Mouse (Mus musculus): ENCODE results near the gene Ube2c.
A peak's percentile ranks its signal among the peaks of the same experiment; 100 is the strongest.

Gene Ube2c

GRCm38 (mm10) chr2:164761971-164762370 is 7.7 kb upstream of the Ube2c start:
- no peak for DNase-seq (ENCODE audit: low spot score in 2 of 2)

DNA sequence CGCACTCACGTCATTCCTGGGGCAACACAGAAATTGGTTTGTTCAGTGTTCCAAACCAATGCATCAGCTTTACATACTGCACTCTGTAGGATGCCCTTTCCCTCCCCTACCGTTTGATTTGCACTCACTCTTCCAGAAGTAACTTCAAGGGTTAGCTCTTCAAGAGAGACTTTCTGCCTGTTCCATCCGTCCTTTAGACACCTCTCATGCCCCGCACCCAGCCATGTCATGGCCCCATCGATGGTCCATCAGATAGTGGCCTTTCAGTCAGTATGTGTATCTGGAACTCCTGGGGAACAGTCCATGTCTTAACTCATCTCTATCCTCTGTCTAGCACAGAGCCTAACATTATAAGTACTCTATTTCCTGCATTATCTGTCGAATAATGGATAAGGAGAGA is 7.1 kb upstream of the Ube2c start:
- no peak for DNase-seq (ENCODE audit: low spot score in 2 of 2)

DNA sequence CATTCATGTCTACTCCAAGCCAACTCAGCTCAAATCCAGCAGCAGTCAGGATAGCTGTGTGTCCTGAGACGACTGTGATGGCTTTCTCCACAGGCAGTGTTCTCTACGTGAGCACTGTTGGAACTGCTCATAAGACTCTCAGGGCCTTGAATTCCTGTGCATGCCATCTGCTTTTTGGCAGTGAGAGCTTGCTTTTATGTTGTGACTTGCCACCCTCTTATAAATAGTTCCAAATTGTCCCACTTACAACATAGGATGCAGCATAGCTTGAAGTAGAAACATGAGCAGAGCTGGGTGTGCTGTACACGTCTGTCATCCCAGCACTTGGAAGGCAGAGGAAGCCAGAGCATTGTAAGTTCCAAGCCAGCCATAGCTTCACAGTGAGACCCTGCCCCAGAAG is 3.9 kb upstream of the Ube2c start:
- no peak for DNase-seq (ENCODE audit: low spot score in 2 of 2)

GRCm38 (mm10) chr2:164767812-164768540 is 1.7 kb upstream of the Ube2c start:
- no peak for DNase-seq (ENCODE audit: low spot score in 2 of 2)

DNA sequence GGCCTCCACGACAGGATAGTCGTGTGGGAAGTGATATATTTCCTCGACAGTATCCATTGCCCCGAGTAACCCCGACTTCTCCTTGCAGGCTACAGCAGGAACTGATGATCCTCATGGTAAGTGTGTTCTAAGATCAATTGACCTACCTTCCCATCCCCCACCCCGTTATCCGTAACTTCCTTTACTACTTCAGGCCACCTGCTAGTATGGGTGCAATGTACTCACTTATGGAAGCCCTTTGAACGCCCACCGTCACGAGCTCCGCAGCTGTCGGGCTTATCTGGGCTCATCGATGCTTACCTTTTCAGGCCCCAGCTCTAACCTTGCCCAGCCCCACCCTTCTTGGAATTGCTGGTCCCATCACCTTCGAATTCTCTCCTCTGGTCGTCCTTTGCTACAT is 581 bp downstream of the Ube2c start:
- DNase-seq (ENCODE audit: low spot score in 2 of 2) = no peak

DNA sequence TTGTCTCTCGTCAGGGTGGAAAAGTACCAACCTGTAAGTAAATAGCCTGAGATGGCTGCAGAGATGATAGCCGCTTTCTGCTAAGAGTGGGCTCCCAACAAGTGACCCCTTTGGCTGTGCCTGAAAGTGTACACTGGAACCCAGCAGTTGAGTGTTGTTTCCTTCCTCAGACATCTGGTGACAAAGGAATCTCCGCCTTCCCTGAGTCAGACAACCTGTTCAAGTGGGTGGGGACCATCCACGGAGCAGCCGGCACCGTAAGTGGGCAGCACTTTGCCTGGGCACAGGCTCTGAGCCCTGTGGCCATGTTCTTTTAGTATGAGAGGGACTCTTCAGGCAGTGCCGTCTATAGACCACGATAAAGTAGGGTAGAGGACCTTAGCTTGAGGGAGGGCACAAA is 1.4 kb downstream of the Ube2c start:
- DNase-seq (ENCODE audit: low spot score in 2 of 2) = no peak

GRCm38 (mm10) chr2:164773229-164773988 is 3.7 kb downstream of the Ube2c start:
- no peak for DNase-seq (ENCODE audit: low spot score in 2 of 2)

GRCm38 (mm10) chr2:164773989-164774364 is 4.3 kb downstream of the Ube2c start:
- DNase-seq (ENCODE audit: low spot score in 2 of 2) = no peak

GRCm38 (mm10) chr2:164776130-164776529 is 6.4 kb downstream of the Ube2c start:
- DNase-seq (ENCODE audit: low spot score in 2 of 2) = no peak

DNA sequence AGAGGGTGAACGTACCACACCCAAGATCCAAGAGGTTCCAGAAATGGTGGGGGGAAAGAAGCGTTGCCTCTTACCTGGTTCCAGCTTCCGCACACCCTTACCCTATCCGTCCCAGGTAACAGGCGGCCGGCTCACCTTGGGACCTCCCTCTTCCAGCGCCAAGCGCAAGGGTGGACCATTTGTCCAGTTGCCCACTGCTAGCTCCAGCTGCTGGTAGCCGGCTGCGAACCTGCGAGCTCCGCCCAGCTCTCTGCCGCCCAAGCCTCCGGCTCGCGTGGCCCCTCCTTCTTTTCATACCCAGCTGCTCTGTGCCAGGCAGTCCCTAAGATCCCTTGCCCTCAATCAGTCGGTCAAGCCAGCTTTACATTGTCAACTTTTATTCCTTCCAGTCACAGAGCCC is 7.1 kb downstream of the Ube2c start:
- DNase-seq (ENCODE audit: low spot score in 2 of 2) = no peak

- DNase-seq (ENCODE audit: low spot score in 2 of 2) = no peak
These were observed 7.7 kb downstream of the Ube2c start for GRCm38 (mm10) chr2:164777246-164778014.

- no peak for DNase-seq (ENCODE audit: low spot score in 2 of 2)
These were observed 8.3 kb downstream of the Ube2c start for GRCm38 (mm10) chr2:164778015-164778287.

DNA sequence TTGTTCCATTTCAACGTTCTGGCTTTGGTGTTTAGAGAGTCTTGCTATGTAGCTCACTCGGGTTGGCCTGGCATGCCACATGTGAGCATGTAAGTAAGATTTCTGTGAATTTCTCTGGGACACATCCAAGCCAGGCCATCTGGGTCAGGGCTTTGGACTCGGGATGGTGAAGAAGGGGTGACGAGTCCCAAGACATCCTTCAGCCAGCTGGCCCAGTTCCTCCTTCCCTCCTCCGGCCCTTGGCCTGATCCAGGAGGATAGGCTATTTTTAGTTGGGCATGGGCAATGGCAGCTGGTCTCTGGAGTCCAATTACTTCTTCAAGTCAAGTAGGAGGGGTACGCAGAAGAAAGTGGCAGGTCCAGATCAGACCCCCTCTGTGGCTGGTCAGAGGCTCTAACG is 9.1 kb downstream of the Ube2c start:
- DNase-seq (ENCODE audit: low spot score in 2 of 2) = no peak

- no peak for DNase-seq (ENCODE audit: low spot score in 2 of 2)
These were observed 9.9 kb downstream of the Ube2c start, which contains the start of gene Tnnc2 for GRCm38 (mm10) chr2:164779481-164780086. TSS of gene Tnnc2 (minus strand) at chr2:164779967.

DNA sequence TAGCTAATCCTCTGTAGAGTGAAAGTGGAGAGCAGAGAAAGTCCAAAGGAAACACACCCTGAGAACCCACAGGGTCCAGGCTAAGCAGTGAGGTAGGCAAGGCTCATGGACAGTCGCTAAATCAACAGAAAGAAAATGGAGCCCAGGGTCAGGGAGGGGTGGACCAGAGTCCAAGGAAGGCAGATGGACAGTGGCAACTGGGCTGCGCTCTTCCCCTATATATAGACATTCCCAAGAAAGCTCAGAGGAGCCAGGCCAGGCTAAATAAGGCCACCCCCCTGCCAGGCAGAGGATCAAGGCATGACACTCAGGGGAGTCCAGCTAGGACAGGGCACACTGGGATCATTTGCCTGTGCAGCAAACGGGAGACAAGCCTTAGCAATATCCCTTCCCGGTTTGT is 12.2 kb downstream of the Ube2c start:
- DNase-seq (ENCODE audit: low spot score in 2 of 2) = no peak

- no peak for DNase-seq (ENCODE audit: low spot score in 2 of 2)
These were observed 14.4 kb downstream of the Ube2c start for GRCm38 (mm10) chr2:164783926-164784581.

GRCm38 (mm10) chr2:164784869-164785420 is 15.2 kb downstream of the Ube2c start:
- DNase-seq (ENCODE audit: low spot score in 2 of 2) = no peak

DNA sequence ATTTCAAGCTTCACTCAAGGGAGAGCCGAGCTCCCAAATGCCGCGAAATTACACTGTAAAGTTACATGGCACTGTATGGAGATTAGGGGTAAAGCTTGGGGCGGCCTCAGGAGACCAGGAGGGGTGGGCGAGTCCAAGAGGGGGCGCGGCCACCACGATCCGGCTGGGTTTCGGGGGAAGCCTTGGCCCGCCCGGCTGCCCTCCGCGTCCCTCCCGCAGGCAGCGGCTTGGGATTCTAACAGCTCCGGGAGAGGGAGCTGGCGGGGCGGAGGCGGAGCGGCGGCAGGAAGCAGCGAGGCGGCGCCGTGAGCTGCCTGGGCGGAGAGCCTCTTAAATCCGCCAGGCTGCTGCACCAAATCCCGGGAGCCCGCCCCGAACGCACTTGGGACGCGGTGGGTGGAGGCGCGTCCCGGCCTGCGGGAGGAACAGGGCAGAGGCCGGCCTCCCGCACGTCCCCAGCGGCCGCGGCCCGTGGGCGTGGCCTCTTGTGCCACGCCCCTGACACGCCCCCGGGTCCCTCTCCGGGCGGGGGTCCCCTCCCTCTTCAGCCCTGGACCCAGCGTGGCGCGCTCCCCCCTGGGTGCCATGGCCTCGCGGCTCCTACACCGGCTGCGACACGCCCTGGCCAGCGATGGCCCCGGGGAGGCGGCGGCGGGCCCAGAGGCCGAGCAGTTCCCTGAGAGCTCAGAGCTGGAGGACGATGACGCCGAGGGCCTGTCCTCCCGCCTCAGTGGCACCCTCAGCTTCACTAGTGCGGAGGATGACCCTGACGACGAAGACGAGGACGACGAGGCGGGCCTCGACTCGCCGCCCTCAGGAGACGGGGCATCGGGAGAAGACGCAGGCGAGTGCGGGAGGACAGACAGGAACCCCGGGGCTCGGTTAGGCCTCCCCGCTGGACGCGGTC is 16.0 kb downstream of the Ube2c start, which contains the start of gene Snx21:
Gene Snx21, plus strand, starts transcription at position 343 of the 907 bp plus-strand sequence.
- peak; percentile 63 to 73 for DNase-seq (ENCODE audit: low spot score in 2 of 2)

DNA sequence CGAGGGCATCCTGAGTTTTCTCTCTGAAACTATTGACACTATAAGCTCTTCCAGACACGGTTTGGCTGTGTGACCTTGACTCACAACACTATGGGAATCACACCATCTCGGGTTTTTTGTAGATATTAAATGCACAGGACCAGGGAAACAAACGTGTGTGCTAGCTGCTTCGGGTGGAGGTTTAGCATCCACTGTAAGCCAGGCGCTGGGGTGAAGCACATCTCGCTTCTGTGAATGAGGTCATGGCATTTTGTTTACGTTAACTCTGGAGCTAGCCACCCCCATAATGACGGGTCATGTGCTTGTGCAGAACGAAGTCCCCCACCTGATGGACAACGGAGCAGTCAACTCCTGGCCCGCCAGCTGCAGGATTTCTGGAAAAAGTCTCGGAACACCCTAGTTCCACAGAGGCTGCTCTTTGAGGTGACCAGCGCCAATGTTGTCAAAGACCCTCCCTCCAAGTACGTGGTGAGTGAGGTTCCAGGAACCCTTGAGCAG is 16.7 kb downstream of the Ube2c start:
- peak in 1 of 2 experiments; percentile 31 for DNase-seq (ENCODE audit: low spot score in 2 of 2)

DNA sequence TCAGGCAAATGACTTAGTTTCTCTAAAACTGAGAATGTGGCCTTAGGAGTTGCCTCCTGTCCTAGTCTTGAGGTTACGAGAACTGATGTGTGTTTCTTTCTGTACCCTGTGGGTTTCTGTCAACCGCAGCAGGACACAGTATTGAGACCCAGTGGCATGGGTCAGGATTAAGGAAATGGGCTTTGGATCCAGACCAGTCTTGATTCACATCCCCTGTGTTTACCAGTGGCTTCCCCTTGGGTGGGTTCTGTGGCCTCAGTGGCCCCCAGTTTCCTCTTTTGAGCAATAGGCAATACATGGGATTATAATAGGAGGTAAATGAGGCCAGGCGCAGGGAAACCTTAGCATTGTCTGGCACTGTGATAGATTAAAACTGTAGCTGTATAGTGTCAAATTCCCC is 17.3 kb downstream of the Ube2c start:
- DNase-seq (ENCODE audit: low spot score in 2 of 2) = no peak
